Mouse (Mus musculus): Measurements from ENCODE around the gene Cabp1. TPM values are rescaled to one million over a fixed set of nuclear protein-coding genes. Genes with fewer than 3 reads are reported as not detected.
A peak's percentile ranks its signal among the peaks of the same experiment; 100 is the strongest.
"Not testable (repeated sequence)": the region's sequence is repeated elsewhere in the genome, so short reads cannot be mapped to it uniquely, and the experiment has no call there.

The Cabp1 gene
- polyA plus RNA-seq, 1 experiment from 2014 or later: 1.00 TPM

GRCm38 (mm10) chr5:115156401-115156800 is 37.8 kb downstream of the Cabp1 start:
- peak overlapping the region; percentile 6 for H3K27ac ChIP-seq (ENCODE audit: low read length)

GRCm38 (mm10) chr5:115155831-115156230 is 38.4 kb downstream of the Cabp1 start:
- H3K4me1 ChIP-seq (ENCODE audit: control insufficient read depth, insufficient read depth, low read length): peaks cover 40% of the 10 kb centered on the region
- H3K9ac ChIP-seq (replicated peaks; ENCODE audit: low read depth, low read length): peak overlapping the region; percentile 23; the same call in 1 of the 2 replicates

More at GRCm38 (mm10) chr5:115156401-115156800, 37.8 kb downstream of the Cabp1 start:
- Histone ChIP-seq H3K9me3 (ENCODE audit: control insufficient read depth, low read depth, low read length) (no peaks in the 10 kb centered on the region), H3K4me2 (replicated peaks; ENCODE audit: low read depth, low read length) (peak overlapping the region; percentile 86), H3K4me1 (ENCODE audit: control insufficient read depth, insufficient read depth, low read length) (peaks cover 40% of the 10 kb centered on the region), H3K9ac (replicated peaks; ENCODE audit: low read depth, low read length) (peak overlapping the region; percentile 23; the same call in 1 of the 2 replicates), H3K27me3 (ENCODE audit: control insufficient read depth, insufficient read depth, low read length) (no peaks in the 10 kb centered on the region), H3K36me3 (ENCODE audit: control insufficient read depth, insufficient read depth, low read length) (peaks cover 6% of the 10 kb centered on the region), H3K4me3 (ENCODE audit: low read depth, low read length) (peak overlapping the region; percentile 100)
- no peak for ATAC-seq (ENCODE audit: insufficient number of reproducible peaks, insufficient read depth, low FRiP score, low read depth)
- WGBS: 51% methylated on average over 7 of the region's 7 CpGs

GRCm38 (mm10) chr5:115155156-115155631 is 39.0 kb downstream of the Cabp1 start:
- 56% methylated on average over 13 of the region's 13 CpGs for WGBS
- Histone ChIP-seq H3K27ac (ENCODE audit: low read length) (peak overlapping the region; percentile 6; the same call in 1 of the 2 replicates), H3K27me3 (ENCODE audit: control insufficient read depth, insufficient read depth, low read length) (no peaks in the 10 kb centered on the region), H3K4me2 (replicated peaks; ENCODE audit: low read depth, low read length) (peak overlapping the region; percentile 86), H3K9me3 (ENCODE audit: control insufficient read depth, low read depth, low read length) (no peaks in the 10 kb centered on the region), H3K36me3 (ENCODE audit: control insufficient read depth, insufficient read depth, low read length) (peaks cover 17% of the 10 kb centered on the region), H3K9ac (replicated peaks; ENCODE audit: low read depth, low read length) (peak overlapping the region; percentile 36; the same call in 1 of the 2 replicates), H3K4me3 (ENCODE audit: low read depth, low read length) (peak overlapping the region; percentile 100; the same call in 1 of the 2 replicates), H3K4me1 (ENCODE audit: control insufficient read depth, insufficient read depth, low read length) (peaks cover 40% of the 10 kb centered on the region)
- no peak for ATAC-seq (ENCODE audit: insufficient number of reproducible peaks, insufficient read depth, low FRiP score, low read depth)

More at GRCm38 (mm10) chr5:115155831-115156230, 38.4 kb downstream of the Cabp1 start:
- no peaks in the 10 kb centered on the region for H3K27me3 ChIP-seq (ENCODE audit: control insufficient read depth, insufficient read depth, low read length)
- 41% methylated on average over 5 of the region's 5 CpGs for WGBS
- H3K4me2 ChIP-seq (replicated peaks; ENCODE audit: low read depth, low read length): peak overlapping the region; percentile 86
- H3K27ac ChIP-seq (ENCODE audit: low read length): peak overlapping the region; percentile 6
- ATAC-seq (ENCODE audit: insufficient number of reproducible peaks, insufficient read depth, low FRiP score, low read depth): no peak
- peak overlapping the region; percentile 100 for H3K4me3 ChIP-seq (ENCODE audit: low read depth, low read length)
- H3K36me3 ChIP-seq (ENCODE audit: control insufficient read depth, insufficient read depth, low read length): peaks cover 11% of the 10 kb centered on the region
- no peaks in the 10 kb centered on the region for H3K9me3 ChIP-seq (ENCODE audit: control insufficient read depth, low read depth, low read length)

GRCm38 (mm10) chr5:115152132-115152956 is 41.8 kb downstream of the Cabp1 start:
- Histone ChIP-seq H3K27ac (ENCODE audit: low read length) (no peak overlapping the region), H3K4me1 (ENCODE audit: control insufficient read depth, insufficient read depth, low read length) (peaks cover 40% of the 10 kb centered on the region), H3K9ac (replicated peaks; ENCODE audit: low read depth, low read length) (0 out of 2 replicates have a peak overlapping the region, but pooled peaks have one; percentile 4), H3K9me3 (ENCODE audit: control insufficient read depth, low read depth, low read length) (no peaks in the 10 kb centered on the region), H3K4me2 (replicated peaks; ENCODE audit: low read depth, low read length) (no peak overlapping the region), H3K4me3 (ENCODE audit: low read depth, low read length) (no peak overlapping the region), H3K27me3 (ENCODE audit: control insufficient read depth, insufficient read depth, low read length) (no peaks in the 10 kb centered on the region), H3K36me3 (ENCODE audit: control insufficient read depth, insufficient read depth, low read length) (peaks cover 44% of the 10 kb centered on the region)
- 31% methylated on average over 8 of the region's 8 CpGs for WGBS
- ATAC-seq (ENCODE audit: insufficient number of reproducible peaks, insufficient read depth, low FRiP score, low read depth): no peak

GRCm38 (mm10) chr5:115151457-115151856 is 42.7 kb downstream of the Cabp1 start:
- ATAC-seq (ENCODE audit: insufficient number of reproducible peaks, insufficient read depth, low FRiP score, low read depth): no peak
- no peaks in the 10 kb centered on the region for H3K9me3 ChIP-seq (ENCODE audit: control insufficient read depth, low read depth, low read length)
- no peaks in the 10 kb centered on the region for H3K27me3 ChIP-seq (ENCODE audit: control insufficient read depth, insufficient read depth, low read length)
- no peak overlapping the region for H3K4me2 ChIP-seq (replicated peaks; ENCODE audit: low read depth, low read length)
- peaks cover 40% of the 10 kb centered on the region for H3K4me1 ChIP-seq (ENCODE audit: control insufficient read depth, insufficient read depth, low read length)
- no peak overlapping the region for H3K4me3 ChIP-seq (ENCODE audit: low read depth, low read length)
- peaks cover 53% of the 10 kb centered on the region for H3K36me3 ChIP-seq (ENCODE audit: control insufficient read depth, insufficient read depth, low read length)
- no peak overlapping the region for H3K9ac ChIP-seq (replicated peaks; ENCODE audit: low read depth, low read length)
- H3K27ac ChIP-seq (ENCODE audit: low read length): no peak overlapping the region
- WGBS: 86% methylated on average over 13 of the region's 13 CpGs

- Histone ChIP-seq H3K4me3 (ENCODE audit: low read depth, low read length) (no peak overlapping the region), H3K36me3 (ENCODE audit: control insufficient read depth, insufficient read depth, low read length) (peaks cover 56% of the 10 kb centered on the region)
- WGBS: 86% methylated on average over 5 of the region's 5 CpGs
Measured at GRCm38 (mm10) chr5:115150991-115151390, 43.2 kb downstream of the Cabp1 start.

GRCm38 (mm10) chr5:115149675-115150459 is 44.3 kb downstream of the Cabp1 start:
- 89% methylated on average over 14 of the region's 14 CpGs for WGBS
- Histone ChIP-seq H3K4me1 (ENCODE audit: control insufficient read depth, insufficient read depth, low read length) (peaks cover 24% of the 10 kb centered on the region; the same call in 1 of the 2 replicates), H3K9ac (replicated peaks; ENCODE audit: low read depth, low read length) (no peak overlapping the region), H3K4me3 (ENCODE audit: low read depth, low read length) (no peak overlapping the region), H3K36me3 (ENCODE audit: control insufficient read depth, insufficient read depth, low read length) (peaks cover 61% of the 10 kb centered on the region), H3K4me2 (replicated peaks; ENCODE audit: low read depth, low read length) (no peak overlapping the region), H3K27ac (ENCODE audit: low read length) (no peak overlapping the region), H3K9me3 (ENCODE audit: control insufficient read depth, low read depth, low read length) (no peaks in the 10 kb centered on the region), H3K27me3 (ENCODE audit: control insufficient read depth, insufficient read depth, low read length) (no peaks in the 10 kb centered on the region)
- ATAC-seq (ENCODE audit: insufficient number of reproducible peaks, insufficient read depth, low FRiP score, low read depth): no peak

More at GRCm38 (mm10) chr5:115150991-115151390, 43.2 kb downstream of the Cabp1 start:
- H3K9ac ChIP-seq (replicated peaks; ENCODE audit: low read depth, low read length): no peak overlapping the region
- H3K4me2 ChIP-seq (replicated peaks; ENCODE audit: low read depth, low read length): no peak overlapping the region
- no peak for ATAC-seq (ENCODE audit: insufficient number of reproducible peaks, insufficient read depth, low FRiP score, low read depth)
- no peak overlapping the region for H3K27ac ChIP-seq (ENCODE audit: low read length)
- peaks cover 35% of the 10 kb centered on the region for H3K4me1 ChIP-seq (ENCODE audit: control insufficient read depth, insufficient read depth, low read length)
- H3K9me3 ChIP-seq (ENCODE audit: control insufficient read depth, low read depth, low read length): no peaks in the 10 kb centered on the region
- H3K27me3 ChIP-seq (ENCODE audit: control insufficient read depth, insufficient read depth, low read length): no peaks in the 10 kb centered on the region

- ATAC-seq (ENCODE audit: insufficient number of reproducible peaks, insufficient read depth, low FRiP score, low read depth); H3K4me3 ChIP-seq (ENCODE audit: low read depth, low read length); H3K9me3 ChIP-seq (ENCODE audit: control insufficient read depth, low read depth, low read length); H3K27me3 ChIP-seq (ENCODE audit: control insufficient read depth, insufficient read depth, low read length); H3K4me2 ChIP-seq (replicated peaks; ENCODE audit: low read depth, low read length); H3K9ac ChIP-seq (replicated peaks; ENCODE audit: low read depth, low read length); H3K27ac ChIP-seq (ENCODE audit: low read length): not testable (repeated sequence)
- Histone ChIP-seq H3K36me3 (ENCODE audit: control insufficient read depth, insufficient read depth, low read length) (peaks cover 65% of the 10 kb centered on the region), H3K4me1 (ENCODE audit: control insufficient read depth, insufficient read depth, low read length) (peaks cover 15% of the 10 kb centered on the region; the same call in 1 of the 2 replicates)
- no CpG with 5 or more reads among the region's 1 CpGs for WGBS
Measured at GRCm38 (mm10) chr5:115148872-115149271, 45.3 kb downstream of the Cabp1 start.
